Mouse (Mus musculus) lung, adult 2 months (tissue): ENCODE measurements at regions not wholly inside any gene's neighbourhood (a gene's known extent, or its start where the extent isn't known, plus 50 kb on each side); places are given as distances from the start of the nearest gene placed in this dataset.

Source experiments
- CTCF ChIP-seq: fragments of 200-500 bp; IDR thresholded peaks from 2 replicates; pipeline ENCODE4 v1.5.1; 2011; ENCODE audit warnings: mild to moderate bottlenecking, low read length, control low read depth; ENCODE audit not compliant: insufficient read depth
- POLR2A ChIP-seq: fragments of 200-500 bp; IDR thresholded peaks from 2 replicates; pipeline ENCODE4 v1.6.1; 2011; ENCODE audit warnings: low read depth, mild to moderate bottlenecking, control low read depth, low read length, borderline replicate concordance; ENCODE audit errors: extremely low read depth

- no peak for TF ChIP-seq CTCF
- TF ChIP-seq POLR2A: no peak
These were observed 259.2 kb downstream of the Cxcl12 start for GRCm38 (mm10) chr6:117427351-117428142.
